Mouse (Mus musculus): ENCODE measurements around the gene Sez6l2. TPM values are rescaled to one million over a fixed set of nuclear protein-coding genes. Genes with fewer than 3 reads are reported as not detected.

The Sez6l2 gene
- polyA plus RNA-seq, 1 experiment from 2014 or later: 16.8 TPM

GRCm38 (mm10) chr7:126963548-126964286 lies 13.4 kb downstream of the Sez6l2 start:
- Histone ChIP-seq H3K4me2 (no peak overlapping the region), H3K4me1 (no peaks in the 10 kb centered on the region), H3K36me3 (ENCODE audit: poor library complexity, severe bottlenecking) (peaks cover 61% of the 10 kb centered on the region), H3K4me3 (no peak overlapping the region), H3K27me3 (peaks cover 25% of the 10 kb centered on the region), H3K9ac (no peak overlapping the region), H3K27ac (no peak overlapping the region), H3K9me3 (replicated peaks) (no peaks in the 10 kb centered on the region)
- WGBS: 28% methylated on average over 19 of the region's 19 CpGs
- ATAC-seq: 0 out of 2 replicates have a peak, but pooled peaks have one; percentile 36

GRCm38 (mm10) chr7:126965568-126965967 lies 15.2 kb downstream of the Sez6l2 start:
- ATAC-seq: no peak
- Histone ChIP-seq H3K4me3 (no peak overlapping the region), H3K27me3 (peaks cover 25% of the 10 kb centered on the region), H3K27ac (no peak overlapping the region), H3K4me1 (no peaks in the 10 kb centered on the region), H3K9me3 (replicated peaks) (no peaks in the 10 kb centered on the region), H3K4me2 (no peak overlapping the region), H3K36me3 (ENCODE audit: poor library complexity, severe bottlenecking) (peaks cover 61% of the 10 kb centered on the region), H3K9ac (no peak overlapping the region)
- 50% methylated on average over 3 of the region's 3 CpGs for WGBS

GRCm38 (mm10) chr7:126967361-126967760 lies 17.0 kb downstream of the Sez6l2 start:
- H3K4me3 ChIP-seq: no peak overlapping the region
- 71% methylated on average over 6 of the region's 6 CpGs for WGBS
- peaks cover 17% of the 10 kb centered on the region for H3K27me3 ChIP-seq
- no peaks in the 10 kb centered on the region for H3K9me3 ChIP-seq (replicated peaks)
- H3K4me1 ChIP-seq: no peaks in the 10 kb centered on the region
- H3K36me3 ChIP-seq (ENCODE audit: poor library complexity, severe bottlenecking): peaks cover 47% of the 10 kb centered on the region
- H3K27ac ChIP-seq: no peak overlapping the region
- no peak for ATAC-seq
- H3K4me2 ChIP-seq: no peak overlapping the region
- H3K9ac ChIP-seq: no peak overlapping the region

- H3K27me3 ChIP-seq: no peaks in the 10 kb centered on the region
- 14% methylated on average over 8 of the region's 8 CpGs for WGBS
- H3K4me1 ChIP-seq: peaks cover 12% of the 10 kb centered on the region
- no peaks in the 10 kb centered on the region for H3K9me3 ChIP-seq (replicated peaks)
- peaks cover 29% of the 10 kb centered on the region for H3K36me3 ChIP-seq (ENCODE audit: poor library complexity, severe bottlenecking)
- ATAC-seq: no peak; the same call in 1 of the 2 replicates
- peak overlapping the region; percentile 99; the same call in 1 of the 2 replicates for H3K9ac ChIP-seq
- H3K4me2 ChIP-seq: peak overlapping the region; percentile 72
- peak overlapping the region; percentile 99 for H3K4me3 ChIP-seq
- H3K27ac ChIP-seq: no peak overlapping the region; the same call in 1 of the 2 replicates
These were observed 25.1 kb downstream of the Sez6l2 start for GRCm38 (mm10) chr7:126975493-126975892.

GRCm38 (mm10) chr7:126975893-126975949 lies 25.4 kb downstream of the Sez6l2 start, which contains the start of gene Cdipt:
Gene Cdipt (plus strand): TSS chr7:126975914.
- H3K4me1 ChIP-seq: peaks cover 12% of the 10 kb centered on the region
- H3K9ac ChIP-seq: peak within 1 kb of the TSS; percentile 99
- peak within 1 kb of the TSS; percentile 97 for H3K27ac ChIP-seq
- H3K27me3 ChIP-seq: no peaks in the 10 kb centered on the region
- peaks cover 29% of the 10 kb centered on the region for H3K36me3 ChIP-seq (ENCODE audit: poor library complexity, severe bottlenecking)
- ATAC-seq: no peak
- no peaks in the 10 kb centered on the region for H3K9me3 ChIP-seq (replicated peaks)
- H3K4me2 ChIP-seq: peak within 1 kb of the TSS; percentile 72
- H3K4me3 ChIP-seq: peak within 1 kb of the TSS; percentile 99
- 6% methylated on average over 1 of the region's 1 CpGs for WGBS

- Histone ChIP-seq H3K36me3 (ENCODE audit: poor library complexity, severe bottlenecking) (peaks cover 32% of the 10 kb centered on the region), H3K9ac (peak within 1 kb of the TSS; percentile 99), H3K4me1 (peaks cover 12% of the 10 kb centered on the region), H3K9me3 (replicated peaks) (no peaks in the 10 kb centered on the region), H3K4me3 (peak within 1 kb of the TSS; percentile 99), H3K27ac (peak within 1 kb of the TSS; percentile 97), H3K27me3 (no peaks in the 10 kb centered on the region), H3K4me2 (peak within 1 kb of the TSS; percentile 72)
- under 1% methylated on average over 55 of the region's 55 CpGs for WGBS
- ATAC-seq: peak; percentile 97
These were observed 25.8 kb downstream of the Sez6l2 start, which contains the start of gene Cdiptos for GRCm38 (mm10) chr7:126975950-126976866. Gene Cdiptos (minus strand): TSS chr7:126976098.

- H3K27ac ChIP-seq: peak overlapping the region; percentile 97; the same call in 1 of the 2 replicates
- peak overlapping the region; percentile 99 for H3K4me3 ChIP-seq
- H3K4me2 ChIP-seq: peak overlapping the region; percentile 72
- H3K9me3 ChIP-seq (replicated peaks): no peaks in the 10 kb centered on the region
- no peaks in the 10 kb centered on the region for H3K27me3 ChIP-seq
- 29% methylated on average over 14 of the region's 14 CpGs for WGBS
- ATAC-seq: no peak
- peaks cover 34% of the 10 kb centered on the region for H3K36me3 ChIP-seq (ENCODE audit: poor library complexity, severe bottlenecking)
- H3K9ac ChIP-seq: peak overlapping the region; percentile 99
- H3K4me1 ChIP-seq: peaks cover 12% of the 10 kb centered on the region
These were observed 26.6 kb downstream of the Sez6l2 start for GRCm38 (mm10) chr7:126976878-126977459.

GRCm38 (mm10) chr7:126978841-126979240 lies 28.5 kb downstream of the Sez6l2 start:
- no peak overlapping the region for H3K27ac ChIP-seq
- H3K36me3 ChIP-seq (ENCODE audit: poor library complexity, severe bottlenecking): peaks cover 34% of the 10 kb centered on the region
- no peak overlapping the region for H3K4me3 ChIP-seq
- WGBS: 98% methylated on average over 6 of the region's 6 CpGs
- H3K4me2 ChIP-seq: no peak overlapping the region
- H3K9ac ChIP-seq: no peak overlapping the region
- H3K27me3 ChIP-seq: no peaks in the 10 kb centered on the region
- peaks cover 12% of the 10 kb centered on the region for H3K4me1 ChIP-seq
- H3K9me3 ChIP-seq (replicated peaks): no peaks in the 10 kb centered on the region
- ATAC-seq: no peak

- H3K4me1 ChIP-seq: peaks cover 7% of the 10 kb centered on the region
- H3K9ac ChIP-seq: no peak overlapping the region
- no peak for ATAC-seq
- H3K36me3 ChIP-seq (ENCODE audit: poor library complexity, severe bottlenecking): peaks cover 34% of the 10 kb centered on the region
- WGBS: 97% methylated on average over 2 of the region's 2 CpGs
- no peaks in the 10 kb centered on the region for H3K9me3 ChIP-seq (replicated peaks)
- no peaks in the 10 kb centered on the region for H3K27me3 ChIP-seq
- H3K4me3 ChIP-seq: no peak overlapping the region
- H3K27ac ChIP-seq: no peak overlapping the region
- H3K4me2 ChIP-seq: no peak overlapping the region
These were observed 31.2 kb downstream of the Sez6l2 start for GRCm38 (mm10) chr7:126981601-126982000.

GRCm38 (mm10) chr7:126982054-126982453 lies 31.7 kb downstream of the Sez6l2 start:
- 87% methylated on average over 4 of the region's 4 CpGs for WGBS
- no peaks in the 10 kb centered on the region for H3K9me3 ChIP-seq (replicated peaks)
- H3K36me3 ChIP-seq (ENCODE audit: poor library complexity, severe bottlenecking): peaks cover 34% of the 10 kb centered on the region
- no peak overlapping the region for H3K27ac ChIP-seq
- no peaks in the 10 kb centered on the region for H3K27me3 ChIP-seq
- H3K4me3 ChIP-seq: no peak overlapping the region
- no peak for ATAC-seq
- no peak overlapping the region for H3K9ac ChIP-seq
- no peak overlapping the region for H3K4me2 ChIP-seq
- peaks cover 5% of the 10 kb centered on the region for H3K4me1 ChIP-seq

GRCm38 (mm10) chr7:126983113-126983512 lies 32.8 kb downstream of the Sez6l2 start:
- no peak overlapping the region for H3K9ac ChIP-seq
- H3K4me3 ChIP-seq: no peak overlapping the region
- no peak overlapping the region for H3K4me2 ChIP-seq
- no peak overlapping the region for H3K27ac ChIP-seq
- 80% methylated on average over 7 of the region's 7 CpGs for WGBS
- peaks cover 31% of the 10 kb centered on the region for H3K36me3 ChIP-seq (ENCODE audit: poor library complexity, severe bottlenecking)
- no peaks in the 10 kb centered on the region for H3K27me3 ChIP-seq
- no peaks in the 10 kb centered on the region for H3K4me1 ChIP-seq
- no peaks in the 10 kb centered on the region for H3K9me3 ChIP-seq (replicated peaks)
- no peak for ATAC-seq
